Mouse (Mus musculus) embryonic facial prominence, embryonic 13.5 days (tissue): Measurements from ENCODE around the gene Tepp. TPM values are rescaled to one million over a fixed set of nuclear protein-coding genes. Genes with fewer than 3 reads are reported as not detected.

Experiments
- ATAC-seq: fragments of 200-750 bp; cut with Nextera tagmentation; 2 replicates; pipeline ENCODE4 v1.8.0; 2017; ENCODE audit warnings: low read depth; ENCODE audit not compliant: insufficient number of reproducible peaks, insufficient read depth, low FRiP score, low TSS enrichment
- H3K27ac ChIP-seq: fragments of 300-500 bp; sonication (generic); 2 replicates; pipeline ENCODE4 v1.5.1; 2015; ENCODE audit warnings: moderate library complexity, mild to moderate bottlenecking, inconsistent platforms
- H3K27me3 ChIP-seq: fragments of 300-500 bp; sonication (generic); 2 replicates; pipeline ENCODE4 v1.6.1; 2015; ENCODE audit warnings: mild to moderate bottlenecking, inconsistent platforms
- H3K36me3 ChIP-seq: fragments of 300-500 bp; sonication (generic); 2 replicates; pipeline ENCODE4 v1.6.1; 2015; ENCODE audit warnings: mild to moderate bottlenecking, inconsistent platforms
- H3K4me1 ChIP-seq: fragments of 300-500 bp; sonication (generic); 2 replicates; pipeline ENCODE4 v1.6.1; 2015; ENCODE audit warnings: inconsistent platforms
- H3K4me2 ChIP-seq: fragments of 300-500 bp; sonication (generic); 2 replicates; pipeline ENCODE4 v1.6.1; 2015; ENCODE audit warnings: moderate library complexity, mild to moderate bottlenecking, inconsistent platforms
- H3K4me3 ChIP-seq: fragments of 300-500 bp; sonication (generic); 2 replicates; pipeline ENCODE4 v1.5.1; 2015; ENCODE audit warnings: mild to moderate bottlenecking, inconsistent platforms
- H3K9ac ChIP-seq: fragments of 300-500 bp; sonication (generic); 2 replicates; pipeline ENCODE4 v1.6.1; 2015; ENCODE audit warnings: mild to moderate bottlenecking, inconsistent platforms
- H3K9me3 ChIP-seq: fragments of 300-500 bp; sonication (generic); 2 replicates; pipeline ENCODE4 v1.6.1; 2016; ENCODE audit warnings: inconsistent platforms
- WGBS: fragments of 180-500 bp; shearing (Covaris S2); methylation state at CpG from one replicate; pipeline ENCODE4 v1.1.7; 2015; ENCODE audit warnings: mixed read lengths; 5-methylcytosine and 5-hydroxymethylcytosine counted together
- polyA plus RNA-seq: library from polyadenylated mRNA; unstranded; fragments of >200 nt; fragmentation: Nextera tagmentation; extraction: Ambion mirVana; gene quantifications from 2 replicates; pipeline ENCODE4 v1.2.1, GENCODE M21; 2015

Tepp gene
- 1.0 TPM in 1 of 2 replicates, not detected in the other for polyA plus RNA-seq

- 26% methylated on average over 6 of the region's 6 CpGs for WGBS
- H3K27ac ChIP-seq, result no peak within 1 kb of the TSS
- no peak within 1 kb of the TSS for H3K4me3 ChIP-seq
- no peak within 1 kb of the TSS for H3K9ac ChIP-seq
- H3K27me3 ChIP-seq, result no peaks in the 10 kb centered on the region
- no peak for ATAC-seq
- H3K4me2 ChIP-seq, result no peak within 1 kb of the TSS
- H3K4me1 ChIP-seq, result no peaks in the 10 kb centered on the region
- H3K36me3 ChIP-seq, result no peaks in the 10 kb centered on the region
- no peaks in the 10 kb centered on the region for H3K9me3 ChIP-seq
Measured at GRCm38 (mm10) chr8:95310342-95310970, at the start of gene Tepp. Tepp (plus strand) TSS chr8:95310566.

- H3K27me3 ChIP-seq, result no peaks in the 10 kb centered on the region
- no peaks in the 10 kb centered on the region for H3K4me1 ChIP-seq
- no peaks in the 10 kb centered on the region for H3K36me3 ChIP-seq
- H3K9ac ChIP-seq, result no peak overlapping the region
- 88% methylated on average over 2 of the region's 2 CpGs for WGBS
- H3K9me3 ChIP-seq, result no peaks in the 10 kb centered on the region
- no peak for ATAC-seq
- H3K4me3 ChIP-seq, result no peak overlapping the region
- H3K4me2 ChIP-seq, result no peak overlapping the region
- H3K27ac ChIP-seq, result no peak overlapping the region
Measured at GRCm38 (mm10) chr8:95262181-95262580, 48.2 kb upstream of the Tepp start.

GRCm38 (mm10) chr8:95270501-95270900, 39.9 kb upstream of the Tepp start:
- H3K36me3 ChIP-seq, result no peaks in the 10 kb centered on the region
- H3K9ac ChIP-seq, result no peak overlapping the region
- WGBS, result 73% methylated on average over 12 of the region's 12 CpGs
- no peaks in the 10 kb centered on the region for H3K9me3 ChIP-seq
- H3K4me3 ChIP-seq, result no peak overlapping the region
- no peak overlapping the region for H3K27ac ChIP-seq
- ATAC-seq, result no peak
- H3K4me1 ChIP-seq, result 0 out of 2 replicates have a peak, but pooled peaks cover 3% of the 10 kb centered on the region
- H3K27me3 ChIP-seq, result no peaks in the 10 kb centered on the region
- H3K4me2 ChIP-seq, result no peak overlapping the region

GRCm38 (mm10) chr8:95271841-95272240, 38.5 kb upstream of the Tepp start:
- Histone ChIP-seq H3K4me3 (no peak overlapping the region), H3K27me3 (no peaks in the 10 kb centered on the region), H3K36me3 (no peaks in the 10 kb centered on the region), H3K4me2 (no peak overlapping the region), H3K4me1 (0 out of 2 replicates have a peak, but pooled peaks cover 3% of the 10 kb centered on the region), H3K9me3 (no peaks in the 10 kb centered on the region), H3K27ac (no peak overlapping the region), H3K9ac (no peak overlapping the region)
- no peak for ATAC-seq
- WGBS, result 32% methylated on average over 4 of the region's 4 CpGs

- Histone ChIP-seq H3K9ac (no peak overlapping the region), H3K4me3 (no peak overlapping the region), H3K4me2 (no peak overlapping the region), H3K27me3 (no peaks in the 10 kb centered on the region), H3K27ac (no peak overlapping the region), H3K4me1 (0 out of 2 replicates have a peak, but pooled peaks cover 3% of the 10 kb centered on the region), H3K36me3 (no peaks in the 10 kb centered on the region), H3K9me3 (no peaks in the 10 kb centered on the region)
- WGBS, result 42% methylated on average over 2 of the region's 2 CpGs
- no peak for ATAC-seq
Measured at GRCm38 (mm10) chr8:95272871-95273270, 37.5 kb upstream of the Tepp start.

- H3K4me3 ChIP-seq, result no peak overlapping the region
- no peak overlapping the region for H3K27ac ChIP-seq
- no peaks in the 10 kb centered on the region for H3K9me3 ChIP-seq
- 62% methylated on average over 5 of the region's 5 CpGs for WGBS
- H3K27me3 ChIP-seq, result no peaks in the 10 kb centered on the region
- no peak for ATAC-seq
- no peaks in the 10 kb centered on the region for H3K4me1 ChIP-seq
- H3K36me3 ChIP-seq, result no peaks in the 10 kb centered on the region
- no peak overlapping the region for H3K4me2 ChIP-seq
- no peak overlapping the region for H3K9ac ChIP-seq
Measured at GRCm38 (mm10) chr8:95281493-95281892, 28.9 kb upstream of the Tepp start.

- 60% methylated on average over 6 of the region's 6 CpGs for WGBS
- ATAC-seq, result no peak
Measured at GRCm38 (mm10) chr8:95289066-95289650, 21.2 kb upstream of the Tepp start.

GRCm38 (mm10) chr8:95293172-95293571, 17.2 kb upstream of the Tepp start:
- Histone ChIP-seq H3K4me2 (peak overlapping the region; percentile 14; the same call in 1 of the 2 replicates), H3K9ac (no peak overlapping the region), H3K27me3 (no peaks in the 10 kb centered on the region), H3K4me3 (no peak overlapping the region), H3K9me3 (no peaks in the 10 kb centered on the region), H3K36me3 (no peaks in the 10 kb centered on the region), H3K27ac (no peak overlapping the region), H3K4me1 (peaks cover 11% of the 10 kb centered on the region; the same call in 1 of the 2 replicates)
- no peak for ATAC-seq
- WGBS, result 66% methylated on average over 11 of the region's 11 CpGs

More at GRCm38 (mm10) chr8:95289066-95289650, 21.2 kb upstream of the Tepp start:
- Histone ChIP-seq H3K4me2 (no peak overlapping the region), H3K36me3 (no peaks in the 10 kb centered on the region), H3K9me3 (no peaks in the 10 kb centered on the region), H3K4me3 (no peak overlapping the region), H3K27ac (no peak overlapping the region), H3K27me3 (no peaks in the 10 kb centered on the region), H3K4me1 (peaks cover 11% of the 10 kb centered on the region; the same call in 1 of the 2 replicates), H3K9ac (no peak overlapping the region)

GRCm38 (mm10) chr8:95293891-95294290, 16.5 kb upstream of the Tepp start:
- H3K27me3 ChIP-seq, result no peaks in the 10 kb centered on the region
- H3K36me3 ChIP-seq, result no peaks in the 10 kb centered on the region
- H3K4me3 ChIP-seq, result no peak overlapping the region
- 67% methylated on average over 7 of the region's 7 CpGs for WGBS
- no peak for ATAC-seq
- H3K4me2 ChIP-seq, result 0 out of 2 replicates have a peak overlapping the region, but pooled peaks have one; percentile 1
- peak overlapping the region; percentile 44; the same call in 1 of the 2 replicates for H3K9ac ChIP-seq
- 0 out of 2 replicates have a peak overlapping the region, but pooled peaks have one; percentile 33 for H3K27ac ChIP-seq
- H3K9me3 ChIP-seq, result no peaks in the 10 kb centered on the region
- H3K4me1 ChIP-seq, result peaks cover 11% of the 10 kb centered on the region; the same call in 1 of the 2 replicates

GRCm38 (mm10) chr8:95302410-95302809, 8.0 kb upstream of the Tepp start:
- WGBS, result 21% methylated on average over 5 of the region's 5 CpGs
- no peak for ATAC-seq
- H3K4me1 ChIP-seq, result no peaks in the 10 kb centered on the region

GRCm38 (mm10) chr8:95305526-95305925, 4.8 kb upstream of the Tepp start:
- Histone ChIP-seq H3K9ac (no peak overlapping the region), H3K27me3 (no peaks in the 10 kb centered on the region), H3K4me1 (no peaks in the 10 kb centered on the region), H3K4me3 (no peak overlapping the region), H3K27ac (no peak overlapping the region), H3K4me2 (no peak overlapping the region), H3K36me3 (no peaks in the 10 kb centered on the region), H3K9me3 (no peaks in the 10 kb centered on the region)
- no peak for ATAC-seq
- 66% methylated on average over 4 of the region's 4 CpGs for WGBS

More at GRCm38 (mm10) chr8:95302410-95302809, 8.0 kb upstream of the Tepp start:
- Histone ChIP-seq H3K27me3 (no peaks in the 10 kb centered on the region), H3K36me3 (no peaks in the 10 kb centered on the region), H3K27ac (no peak overlapping the region), H3K9me3 (no peaks in the 10 kb centered on the region), H3K4me3 (no peak overlapping the region), H3K4me2 (no peak overlapping the region), H3K9ac (no peak overlapping the region)

GRCm38 (mm10) chr8:95306431-95306830, 3.9 kb upstream of the Tepp start, which contains the start of gene Cngb1:
Cngb1 (minus strand) TSS chr8:95306585.
- H3K9ac ChIP-seq, result no peak within 1 kb of the TSS

More at GRCm38 (mm10) chr8:95306431-95306830, 3.9 kb upstream of the Tepp start, which contains the start of gene Cngb1:
- ATAC-seq, result no peak
- no peak within 1 kb of the TSS for H3K4me3 ChIP-seq
- no peaks in the 10 kb centered on the region for H3K36me3 ChIP-seq
- 44% methylated on average over 6 of the region's 6 CpGs for WGBS
- H3K27ac ChIP-seq, result no peak within 1 kb of the TSS
- H3K27me3 ChIP-seq, result no peaks in the 10 kb centered on the region
- H3K9me3 ChIP-seq, result no peaks in the 10 kb centered on the region
- no peaks in the 10 kb centered on the region for H3K4me1 ChIP-seq
- no peak within 1 kb of the TSS for H3K4me2 ChIP-seq
